Mouse (Mus musculus) embryo, embryonic 9.5 days (tissue): Measurements from ENCODE around the gene Psg28.
"Not testable (repeated sequence)": the region's sequence is repeated elsewhere in the genome, so short reads cannot be mapped to it uniquely, and the experiment has no call there.

Experiments
- DNase-seq: peaks from one replicate; pipeline ENCODE4 v3.0.0-alpha.2; 2017; ENCODE audit errors: extremely low spot score

Psg28 gene

GRCm38 (mm10) chr7:18431941-18432340 is at the start of gene Psg28:
Gene Psg28 (minus strand): TSS chr7:18432041.
- not testable (repeated sequence) for DNase-seq

GRCm38 (mm10) chr7:18403407-18403806 is 28.4 kb downstream of the Psg28 start:
- peak; percentile 1 for DNase-seq

- peak; percentile 16 for DNase-seq
These were observed 29.2 kb downstream of the Psg28 start for GRCm38 (mm10) chr7:18402527-18403237.

GRCm38 (mm10) chr7:18391483-18391882 is 40.4 kb downstream of the Psg28 start:
- not testable (repeated sequence) for DNase-seq

- no peak for DNase-seq
These were observed 53.5 kb downstream of the Psg28 start for GRCm38 (mm10) chr7:18378295-18378694.
